In the genomic region with DNA sequence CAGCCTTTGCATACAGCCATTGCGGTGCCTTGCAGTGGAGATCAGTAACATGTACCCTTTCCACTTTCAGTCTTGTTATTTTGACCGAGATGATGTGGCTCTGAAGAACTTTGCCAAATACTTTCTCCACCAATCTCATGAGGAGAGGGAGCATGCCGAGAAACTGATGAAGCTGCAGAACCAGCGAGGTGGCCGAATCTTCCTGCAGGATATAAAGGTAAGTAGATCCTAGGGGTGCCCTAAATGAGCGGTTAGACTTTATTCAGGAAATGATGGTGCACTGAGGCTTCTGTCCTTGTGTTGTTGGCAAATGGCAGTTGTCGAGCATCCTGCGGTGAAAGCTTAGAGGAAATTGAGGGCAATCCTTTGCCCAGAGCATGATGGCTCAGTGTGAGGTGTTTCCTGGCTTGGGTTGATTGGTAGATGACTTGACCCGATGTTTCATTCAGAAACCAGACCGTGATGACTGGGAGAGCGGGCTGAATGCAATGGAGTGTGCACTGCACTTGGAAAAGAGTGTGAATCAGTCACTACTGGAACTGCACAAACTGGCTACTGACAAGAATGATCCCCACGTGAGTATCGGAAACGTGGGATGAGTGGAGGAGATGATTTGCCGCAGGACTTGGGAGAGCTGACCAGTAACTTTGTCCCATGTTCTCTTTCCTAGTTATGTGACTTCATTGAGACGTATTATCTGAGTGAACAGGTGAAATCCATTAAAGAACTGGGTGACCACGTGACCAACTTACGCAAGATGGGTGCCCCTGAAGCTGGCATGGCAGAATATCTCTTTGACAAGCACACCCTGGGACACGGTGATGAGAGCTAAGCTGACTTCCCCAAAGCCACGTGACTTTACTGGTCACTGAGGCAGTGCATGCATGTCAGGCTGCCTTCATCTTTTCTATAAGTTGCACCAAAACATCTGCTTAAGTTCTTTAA, we compare ENCODE assay signal across 8 mouse cellular contexts. TPM values are rescaled to one million over a fixed set of nuclear protein-coding genes. Genes with fewer than 3 reads are reported as not detected.
DNase-seq lines count a peak whose midpoint lies in the region; ATAC-seq and TF ChIP-seq lines count a peak whose summit lies in the region.

No protein-coding gene starts in this region.

- TF ChIP-seq POLR2A in kidney, adult 2 months (IDR thresholded peaks at IDR 0.05; ENCODE audit: low read depth, low read length): no peak

- DNase-seq in kidney, adult 2 months: no peak
- no peak for DNase-seq in kidney, postnatal 25 days
- no peak for DNase-seq in midbrain, embryonic 14.5 days
- no peak for DNase-seq in ovary, postnatal 10 days (ENCODE audit: low spot score)
- DNase-seq in cerebellum, postnatal 36 days: no peak
- no peak for DNase-seq in spleen, postnatal 14 days (ENCODE audit: low spot score in 2 of 2)

- H3K27ac ChIP-seq in kidney, adult 2 months (ENCODE audit: insufficient read depth, low read depth, low read length): no peak overlapping the region
- no peak overlapping the region for H3K27ac ChIP-seq in hindbrain, embryonic 12.5 days
- H3K27ac ChIP-seq in midbrain, embryonic 14.5 days (replicated peaks; ENCODE audit: low read depth, low read length): no peak overlapping the region

- H3K9ac ChIP-seq in hindbrain, embryonic 12.5 days: no peak overlapping the region; the same call in 1 of the 2 replicates
- peak overlapping the region; percentile 76; the same call in 1 of the 2 replicates for H3K9ac ChIP-seq in midbrain, embryonic 14.5 days (replicated peaks; ENCODE audit: low read length)

- ATAC-seq in activated CD4-positive, CD25-positive, alpha-beta regulatory T cell, adult 4 months: peak; percentile 7
- ATAC-seq in hindbrain, embryonic 12.5 days (ENCODE audit: low FRiP score): no peak
- ATAC-seq in midbrain, embryonic 14.5 days (ENCODE audit: low FRiP score, low TSS enrichment): no peak

- H3K4me2 ChIP-seq in hindbrain, embryonic 12.5 days (replicated peaks): peak overlapping the region; percentile 75
- peak overlapping the region; percentile 85 for H3K4me2 ChIP-seq in midbrain, embryonic 14.5 days (ENCODE audit: low read length)

- no peak for TF ChIP-seq CTCF in kidney, adult 2 months (conservative IDR thresholded peaks at IDR 0.05; ENCODE audit: insufficient read depth, insufficient read length, low read depth, low read length)

- H3K4me1 ChIP-seq in kidney, adult 2 months (ENCODE audit: control insufficient read depth, insufficient read depth, low read length): peaks cover 8% of the 10 kb centered on the region; the same call in 1 of the 2 replicates
- H3K4me1 ChIP-seq in hindbrain, embryonic 12.5 days: peaks cover 17% of the 10 kb centered on the region
- peaks cover 19% of the 10 kb centered on the region for H3K4me1 ChIP-seq in midbrain, embryonic 14.5 days (ENCODE audit: control insufficient read depth, insufficient read depth, low read length)

- H3K4me3 ChIP-seq in kidney, adult 2 months (ENCODE audit: insufficient read depth, low read depth, low read length): peak overlapping the region; percentile 50
- H3K4me3 ChIP-seq in hindbrain, embryonic 12.5 days: peak overlapping the region; percentile 80
- peak overlapping the region; percentile 85; the same call in 1 of the 2 replicates for H3K4me3 ChIP-seq in midbrain, embryonic 14.5 days (replicated peaks; ENCODE audit: low read depth, low read length)

- 62% methylated on average over 20 of the region's 20 CpGs for WGBS in kidney, adult 2 months
- WGBS in hindbrain, embryonic 12.5 days: 93% methylated on average over 20 of the region's 20 CpGs
- 92% methylated on average over 20 of the region's 20 CpGs for WGBS in midbrain, embryonic 14.5 days

- no peaks in the 10 kb centered on the region for H3K27me3 ChIP-seq in kidney, adult 2 months (replicated peaks; ENCODE audit: control insufficient read depth, insufficient read depth, low read length)
- H3K27me3 ChIP-seq in hindbrain, embryonic 12.5 days: no peaks in the 10 kb centered on the region
- H3K27me3 ChIP-seq in midbrain, embryonic 14.5 days (ENCODE audit: control insufficient read depth, insufficient read depth, low read length): no peaks in the 10 kb centered on the region

- H3K9me3 ChIP-seq in hindbrain, embryonic 12.5 days (replicated peaks): no peaks in the 10 kb centered on the region
- H3K9me3 ChIP-seq in midbrain, embryonic 14.5 days (ENCODE audit: control insufficient read depth, low read length): no peaks in the 10 kb centered on the region

- peaks cover 13% of the 10 kb centered on the region for H3K36me3 ChIP-seq in kidney, adult 2 months (ENCODE audit: control insufficient read depth, insufficient read depth, low read length)
- peaks cover 24% of the 10 kb centered on the region for H3K36me3 ChIP-seq in hindbrain, embryonic 12.5 days
- H3K36me3 ChIP-seq in midbrain, embryonic 14.5 days (ENCODE audit: control insufficient read depth, insufficient read depth, low read length): peaks cover 26% of the 10 kb centered on the region

RNA-seq across cellular contexts. Expression of gene Fth1, which starts 4.0 kb away (rescaled TPM):
- 8,110 and 8,726 TPM in 2 replicates for polyA plus RNA-seq in kidney, adult 2 months (2012; rRNA removed)
- polyA plus RNA-seq in activated CD4-positive, CD25-positive, alpha-beta regulatory T cell, adult 4 months (2017; shearing (Covaris generic)): 1,000 to 10,000 TPM; 1,834 to 2,304 TPM
- polyA plus RNA-seq in hindbrain, embryonic 12.5 days (2016; fragmentation: Nextera tagmentation; extraction: Ambion mirVana): 1,445 and 1,581 TPM in 2 replicates
- polyA plus RNA-seq in midbrain, embryonic 14.5 days (2014; fragmentation: Nextera tagmentation; extraction: Ambion mirVana): 1,308 and 1,477 TPM in 2 replicates

RNA-seq across cellular contexts. Expression of gene Best1, which starts 17.1 kb away (rescaled TPM):
- polyA plus RNA-seq in kidney, adult 2 months (2012; rRNA removed): 0.33 and 0.38 TPM in 2 replicates
- not detected for polyA plus RNA-seq in activated CD4-positive, CD25-positive, alpha-beta regulatory T cell, adult 4 months (2017; shearing (Covaris generic))
- 0.94 and 1.1 TPM in 2 replicates for polyA plus RNA-seq in hindbrain, embryonic 12.5 days (2016; fragmentation: Nextera tagmentation; extraction: Ambion mirVana)
- 2.1 and 2.5 TPM in 2 replicates for polyA plus RNA-seq in midbrain, embryonic 14.5 days (2014; fragmentation: Nextera tagmentation; extraction: Ambion mirVana)

RNA-seq across cellular contexts. Expression of gene Rab3il1, which starts 17.1 kb away (rescaled TPM):
- 66.0 and 90.9 TPM in 2 replicates for polyA plus RNA-seq in kidney, adult 2 months (2012; rRNA removed)
- polyA plus RNA-seq in activated CD4-positive, CD25-positive, alpha-beta regulatory T cell, adult 4 months (2017; shearing (Covaris generic)): 1 to 10 TPM in 1 of 2 experiments, not detected in 1; 1.2 TPM
- polyA plus RNA-seq in hindbrain, embryonic 12.5 days (2016; fragmentation: Nextera tagmentation; extraction: Ambion mirVana): 35.4 and 40.0 TPM in 2 replicates
- polyA plus RNA-seq in midbrain, embryonic 14.5 days (2014; fragmentation: Nextera tagmentation; extraction: Ambion mirVana): 13.3 and 19.2 TPM in 2 replicates

RNA-seq across cellular contexts. Expression of gene Fads3, which starts 57.0 kb away (rescaled TPM):
- 382 and 459 TPM in 2 replicates for polyA plus RNA-seq in kidney, adult 2 months (2012; rRNA removed)
- polyA plus RNA-seq in activated CD4-positive, CD25-positive, alpha-beta regulatory T cell, adult 4 months (2017; shearing (Covaris generic)): not detected
- polyA plus RNA-seq in hindbrain, embryonic 12.5 days (2016; fragmentation: Nextera tagmentation; extraction: Ambion mirVana): 13.1 and 16.6 TPM in 2 replicates
- 15.4 and 17.8 TPM in 2 replicates for polyA plus RNA-seq in midbrain, embryonic 14.5 days (2014; fragmentation: Nextera tagmentation; extraction: Ambion mirVana)
